Mouse (Mus musculus): ENCODE results near the gene Setd6.

Setd6 gene

GRCm38 (mm10) chr8:95711029-95711428 lies 4.7 kb upstream of the Setd6 start:
- no peak for DNase-seq

DNA sequence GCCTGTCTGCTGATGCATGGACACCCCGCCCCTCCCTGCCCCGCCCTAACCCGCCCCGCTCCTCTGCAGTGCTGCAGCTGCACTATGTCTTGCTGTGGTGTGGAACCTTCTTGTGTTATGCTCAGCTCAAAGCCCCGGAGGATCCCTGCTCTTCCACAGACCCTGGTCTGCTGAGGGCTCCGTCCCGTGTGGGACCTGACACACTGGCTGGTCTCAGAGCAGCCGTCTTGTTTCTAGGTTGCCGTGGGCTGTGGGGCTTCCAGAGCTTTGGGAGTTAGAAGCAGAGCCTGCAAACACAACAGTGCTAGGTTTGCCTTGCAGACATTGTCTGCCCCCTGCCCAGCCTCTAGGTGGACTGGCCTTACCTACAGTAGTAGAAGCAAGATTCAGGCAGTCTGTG lies 3.3 kb upstream of the Setd6 start:
- DNase-seq = no peak

GRCm38 (mm10) chr8:95713100-95714010 lies 2.3 kb upstream of the Setd6 start:
- DNase-seq = peak; percentile 82 to 88

DNA sequence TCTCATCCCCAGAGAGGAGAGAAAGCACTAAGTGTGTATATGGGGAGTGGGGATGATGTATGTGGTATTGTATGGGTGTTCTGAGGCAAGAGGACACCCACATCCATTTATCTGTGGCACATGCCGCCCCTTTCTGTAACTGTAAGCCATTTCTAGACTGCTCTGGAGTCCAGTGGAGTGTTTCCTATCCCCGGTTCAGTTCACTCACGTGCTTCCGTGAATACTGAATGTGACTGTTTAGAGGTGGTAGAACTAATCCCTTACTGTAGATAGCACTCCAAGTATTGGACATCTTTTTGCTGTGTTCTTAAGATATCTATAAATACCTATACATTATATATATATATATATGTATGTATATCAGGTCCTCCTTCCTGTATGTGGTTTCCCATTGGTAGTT lies 1.3 kb upstream of the Setd6 start:
- no peak for DNase-seq

GRCm38 (mm10) chr8:95714837-95715413 lies 756 bp upstream of the Setd6 start:
- no peak for DNase-seq

GRCm38 (mm10) chr8:95716546-95717335 lies 1.1 kb downstream of the Setd6 start:
- peak in 1 of 2 experiments; percentile 20 for DNase-seq

GRCm38 (mm10) chr8:95727625-95728024 lies 11.9 kb downstream of the Setd6 start:
- no peak for DNase-seq

GRCm38 (mm10) chr8:95738596-95738995 lies 22.9 kb downstream of the Setd6 start:
- peak in 1 of 2 experiments; percentile 23 for DNase-seq

DNA sequence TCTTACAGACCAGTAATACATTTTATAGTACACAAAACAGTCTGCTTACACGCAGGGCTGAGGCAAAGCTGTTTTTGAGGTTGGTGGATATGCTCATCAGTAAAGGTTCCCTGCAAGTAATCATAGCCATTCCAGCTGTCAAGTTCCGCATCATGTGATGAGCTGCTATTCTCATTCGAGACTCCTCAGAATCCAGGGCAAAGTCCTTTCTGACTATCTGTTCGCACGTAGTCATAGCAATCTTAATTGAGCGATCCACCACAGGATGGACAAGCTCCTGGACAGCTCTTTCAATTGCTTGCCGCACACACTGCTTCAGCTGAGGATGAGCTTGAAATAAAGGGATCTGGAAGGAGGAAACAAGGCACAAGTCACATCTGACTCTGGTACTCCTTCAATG lies 26.1 kb downstream of the Setd6 start:
- DNase-seq = no peak

GRCm38 (mm10) chr8:95748028-95748427 lies 32.3 kb downstream of the Setd6 start:
- DNase-seq = no peak

GRCm38 (mm10) chr8:95751924-95752323 lies 36.2 kb downstream of the Setd6 start:
- DNase-seq = no peak

GRCm38 (mm10) chr8:95760323-95760722 lies 44.6 kb downstream of the Setd6 start:
- no peak for DNase-seq

GRCm38 (mm10) chr8:95764133-95764532 lies 48.5 kb downstream of the Setd6 start:
- DNase-seq = no peak

Data from cerebellum, postnatal 25 days (tissue).